Mouse (Mus musculus) right cerebral cortex, postnatal 25 days (tissue): ENCODE measurements around the gene Elavl2.
"Not testable (repeated sequence)": the region's sequence is repeated elsewhere in the genome, so short reads cannot be mapped to it uniquely, and the experiment has no call there.

Source experiments
- DNase-seq: peaks from one replicate; pipeline ENCODE4 v3.0.0; 2022

Elavl2 gene

DNA sequence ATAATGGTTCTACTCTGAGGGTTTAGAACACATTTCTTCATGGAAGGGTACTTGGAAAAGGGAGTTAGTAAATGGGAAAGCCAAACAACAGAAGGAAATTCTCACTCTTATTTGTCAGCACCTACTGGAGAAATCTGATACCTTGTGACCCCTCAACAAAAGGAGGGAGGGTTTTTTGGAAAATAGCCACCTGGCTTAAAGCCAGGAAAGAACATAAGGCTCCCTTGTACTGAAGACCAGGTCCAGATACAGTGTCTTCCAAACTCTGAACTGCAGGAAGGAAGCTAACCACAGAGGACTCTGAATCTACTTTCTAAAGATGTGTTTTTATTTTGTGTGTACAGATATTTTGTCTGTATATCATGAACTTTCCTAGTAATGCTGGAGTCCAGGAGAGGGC is 102.9 kb downstream of the Elavl2 start:
- no peak for DNase-seq

DNA sequence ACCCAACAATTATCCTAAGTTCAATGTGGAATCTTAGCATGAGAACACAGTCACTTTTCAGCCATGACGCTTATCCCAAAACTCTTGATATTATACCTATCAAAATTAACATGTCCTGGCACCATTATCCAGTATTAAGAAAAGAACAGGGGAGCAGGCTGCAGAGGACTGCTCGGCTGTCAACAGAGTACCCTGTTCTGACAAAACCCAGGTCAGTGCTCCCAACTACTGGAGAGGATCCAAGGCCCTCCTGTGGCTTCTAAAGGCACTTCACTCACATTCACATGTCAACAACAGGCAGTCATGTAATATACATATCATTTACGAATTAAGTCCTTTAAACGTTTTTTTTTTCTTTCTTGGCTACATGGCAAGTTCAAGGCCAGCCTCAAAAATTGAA is 105.3 kb downstream of the Elavl2 start:
- DNase-seq, result no peak

DNA sequence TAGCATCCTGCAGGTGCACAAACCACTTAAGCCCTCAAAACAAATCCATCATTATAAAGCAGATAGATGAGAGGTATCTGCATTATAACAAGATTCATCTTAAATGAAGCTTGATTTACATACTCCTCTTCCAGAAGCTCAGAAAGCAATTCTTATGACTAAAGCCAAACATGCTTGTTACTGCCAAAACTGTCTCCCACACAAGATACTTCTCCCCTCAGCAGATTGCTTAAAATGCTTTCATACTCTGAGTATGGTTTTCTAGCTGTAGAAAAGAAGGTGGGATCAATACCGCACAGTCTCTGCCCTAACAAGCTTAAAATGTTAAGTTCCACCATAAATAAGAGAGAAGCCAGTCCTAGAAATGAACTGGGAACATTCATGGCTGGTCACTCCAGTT is 109.1 kb downstream of the Elavl2 start:
- DNase-seq, result no peak

DNA sequence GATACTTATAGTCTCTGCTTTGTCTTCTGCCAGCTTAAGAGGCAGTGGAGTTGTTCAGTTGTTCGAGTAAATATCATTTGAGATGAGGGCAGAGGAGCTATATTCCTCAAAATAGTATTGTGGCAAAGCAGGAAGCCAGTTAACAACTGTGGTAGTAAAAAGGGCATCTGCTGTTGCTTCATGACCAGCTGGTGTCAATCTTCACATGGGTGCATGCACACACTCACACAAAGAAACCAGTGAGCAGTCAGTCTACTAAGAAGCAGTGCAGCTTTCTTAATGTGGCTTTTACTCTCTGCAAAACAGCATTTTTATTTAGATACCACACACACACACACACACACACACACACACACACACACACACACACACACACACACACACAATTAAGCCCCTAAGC is 110.2 kb downstream of the Elavl2 start:
- DNase-seq, result no peak

DNA sequence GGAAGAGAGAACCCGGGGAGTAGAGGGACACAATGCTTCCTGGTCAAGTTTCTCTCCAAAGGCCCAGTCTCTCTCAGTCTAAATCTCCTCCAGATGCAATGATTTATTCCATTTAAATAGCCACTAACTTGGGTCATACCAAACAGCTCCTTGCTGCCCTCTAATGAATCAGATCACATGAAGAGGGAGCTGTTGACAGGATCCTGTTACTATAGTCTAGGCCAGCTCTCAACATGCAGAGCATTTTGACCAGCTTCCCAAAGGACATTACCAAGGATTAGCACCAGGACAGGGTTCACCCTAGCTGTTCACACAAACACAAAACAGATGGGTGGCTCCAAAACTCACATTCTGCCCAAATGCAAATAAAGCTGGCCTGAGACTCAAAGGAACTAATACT is 111.4 kb downstream of the Elavl2 start:
- no peak for DNase-seq

DNA sequence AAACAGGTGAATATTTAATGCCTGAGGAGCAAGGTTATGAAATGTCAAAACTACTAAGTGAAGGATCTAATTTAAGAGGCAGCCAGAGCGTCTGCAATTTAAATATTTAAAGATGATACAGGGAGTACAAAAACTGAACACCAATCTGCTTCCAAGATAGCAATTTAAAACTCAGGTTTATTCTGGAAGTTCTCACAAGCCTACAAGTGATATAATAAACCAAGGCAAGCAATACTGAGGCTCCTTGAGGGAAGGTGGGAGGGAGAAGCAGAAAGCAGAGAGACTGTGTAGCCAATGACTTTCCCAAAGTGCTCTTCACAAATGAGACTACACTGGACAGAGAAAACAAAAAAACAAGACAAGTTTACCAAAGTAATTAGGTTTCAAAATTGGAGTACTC is 132.2 kb downstream of the Elavl2 start:
- DNase-seq, result no peak

DNA sequence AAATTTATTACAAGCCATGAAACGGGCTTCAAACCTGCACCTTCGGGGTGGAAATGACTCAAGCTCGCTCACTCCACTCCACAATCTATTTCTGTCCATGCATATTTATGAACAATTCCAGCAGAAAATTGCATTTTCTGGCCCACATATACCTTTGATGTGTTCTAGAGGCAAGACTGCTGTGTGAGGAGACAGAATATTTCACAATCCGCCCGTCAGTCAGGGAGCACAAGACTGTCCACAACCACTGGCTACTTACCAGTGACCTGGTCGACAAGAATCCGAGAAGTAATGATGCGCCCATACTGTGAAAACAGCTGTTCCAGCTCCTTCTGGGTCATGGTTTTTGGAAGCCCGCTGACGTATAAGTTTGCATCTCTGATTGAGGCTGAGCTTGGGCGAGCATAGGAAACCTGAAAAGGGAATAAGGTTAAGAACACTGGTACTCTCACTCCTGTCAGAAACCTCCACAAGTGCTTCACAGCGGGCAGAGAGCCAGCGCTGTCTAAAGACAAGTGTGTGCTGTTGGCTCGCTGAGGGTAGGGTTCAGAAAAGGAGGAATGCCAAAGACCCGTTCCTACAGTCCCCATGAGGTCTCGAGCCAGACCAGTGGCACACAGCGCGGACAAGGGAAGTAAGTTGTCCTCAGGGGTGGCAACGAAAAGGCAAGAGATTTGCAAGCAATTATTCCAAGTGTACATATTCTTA is 136.7 kb downstream of the Elavl2 start:
- no peak for DNase-seq

DNA sequence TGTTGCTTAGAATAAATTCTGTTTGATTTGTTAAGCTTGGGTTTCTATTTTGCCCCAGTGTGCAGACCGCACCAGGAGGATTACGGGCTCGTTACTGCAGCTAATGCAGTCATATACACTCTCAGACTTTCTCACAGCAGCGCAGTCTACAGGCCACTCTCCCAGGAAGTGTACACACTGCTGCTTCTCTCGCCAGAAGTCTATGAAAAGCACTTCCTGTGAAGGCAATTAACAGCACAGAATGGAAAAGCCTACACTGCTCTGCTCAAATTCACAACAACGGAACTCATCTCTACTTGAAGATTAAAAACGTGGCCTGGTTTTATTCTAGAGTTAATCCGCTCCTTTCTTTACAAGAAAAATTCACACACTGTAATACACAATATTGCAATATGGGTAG is 137.7 kb downstream of the Elavl2 start:
- DNase-seq, result no peak

DNA sequence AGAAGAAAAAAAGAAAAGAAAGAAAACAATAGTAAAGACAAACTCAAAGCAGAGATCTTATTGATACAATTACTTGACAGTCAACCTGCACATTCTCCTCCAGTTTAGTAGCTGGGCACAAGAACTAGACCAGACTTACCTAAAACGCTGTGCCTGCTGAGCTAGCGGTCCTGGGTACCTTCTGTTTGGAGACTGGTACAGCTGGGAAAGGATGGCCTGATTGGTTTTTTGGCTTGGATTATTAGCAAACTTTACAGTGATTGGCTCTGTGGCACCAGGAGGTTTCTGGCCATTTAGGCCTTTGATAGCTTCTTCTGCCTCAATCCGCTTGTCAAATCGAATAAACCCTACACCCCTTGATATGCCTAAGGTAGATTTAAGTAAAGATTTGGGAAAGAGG is 140.0 kb downstream of the Elavl2 start:
- DNase-seq, result no peak

DNA sequence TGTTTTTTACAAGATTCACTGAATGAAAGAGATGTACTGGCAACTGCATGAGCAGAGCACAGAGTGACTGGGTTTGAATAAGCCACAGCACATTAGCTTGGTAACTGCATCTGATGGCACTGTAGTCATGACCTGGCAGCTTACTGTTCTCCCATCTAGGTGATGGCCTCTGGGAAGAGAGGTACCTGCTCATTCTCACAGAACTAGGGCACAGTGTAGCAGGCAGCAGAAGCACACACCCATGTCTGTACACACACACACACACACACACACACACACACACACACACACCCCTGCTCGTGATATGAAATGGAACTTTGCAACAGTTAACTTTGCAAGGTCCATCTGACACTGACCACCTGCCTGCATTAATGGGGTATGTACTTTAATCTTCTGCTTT is 151.9 kb downstream of the Elavl2 start:
- DNase-seq, result no peak

DNA sequence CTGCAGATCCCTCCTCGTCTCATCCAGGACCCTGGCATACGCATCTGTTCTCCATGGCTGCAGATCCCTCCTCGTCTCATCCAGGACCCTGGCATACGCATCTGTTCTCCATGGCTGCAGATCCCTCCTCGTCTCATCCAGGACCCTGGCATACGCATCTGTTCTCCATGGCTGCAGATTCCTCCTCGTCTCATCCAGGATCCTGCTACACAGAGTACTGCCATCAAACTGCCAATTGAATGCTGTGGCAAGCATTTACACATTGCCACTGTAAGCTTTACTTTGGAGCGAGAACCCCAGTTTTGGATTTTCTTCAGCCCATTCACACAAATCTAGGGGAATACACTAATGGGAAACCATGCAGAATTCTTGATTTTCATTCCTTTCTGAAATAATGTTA is 155.4 kb downstream of the Elavl2 start:
- not testable (repeated sequence) for DNase-seq

DNA sequence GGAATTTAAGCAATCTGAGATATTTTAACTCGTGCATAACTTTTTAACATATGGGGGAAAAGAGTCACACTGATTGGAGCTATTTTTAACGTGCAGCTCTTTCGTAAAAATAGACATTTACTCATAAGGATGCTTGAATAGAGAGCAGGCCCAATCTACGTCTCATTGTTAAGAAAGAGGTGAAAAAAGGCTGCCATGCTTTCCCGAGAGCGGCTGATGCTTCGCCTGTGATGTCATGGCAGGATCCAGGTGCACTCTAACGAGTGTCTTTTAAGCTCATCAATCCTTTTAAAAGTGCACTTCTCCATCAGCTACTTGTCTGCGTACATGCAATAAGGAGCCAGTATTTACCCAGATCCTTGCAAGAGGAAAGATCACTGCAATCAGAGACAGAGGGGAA is 156.0 kb downstream of the Elavl2 start:
- DNase-seq, result no peak

DNA sequence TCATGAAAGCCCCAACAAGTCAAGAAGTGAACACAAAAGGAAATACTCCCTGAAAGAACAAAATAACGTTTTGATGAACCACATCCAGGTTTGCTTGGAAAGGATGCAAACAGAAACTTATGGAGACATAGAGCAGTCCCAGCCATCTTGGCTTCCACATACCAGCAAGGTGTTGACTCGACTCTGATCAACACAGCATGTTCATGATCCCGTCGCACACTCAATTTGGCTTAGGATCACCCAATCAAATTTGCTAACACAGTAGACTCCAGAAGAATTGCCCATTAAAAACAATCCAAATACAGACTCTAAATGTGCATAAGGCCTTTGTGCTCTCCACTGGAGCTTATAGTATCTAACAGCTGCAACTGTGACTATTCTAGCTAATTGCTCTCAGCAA is 156.7 kb downstream of the Elavl2 start:
- no peak for DNase-seq

DNA sequence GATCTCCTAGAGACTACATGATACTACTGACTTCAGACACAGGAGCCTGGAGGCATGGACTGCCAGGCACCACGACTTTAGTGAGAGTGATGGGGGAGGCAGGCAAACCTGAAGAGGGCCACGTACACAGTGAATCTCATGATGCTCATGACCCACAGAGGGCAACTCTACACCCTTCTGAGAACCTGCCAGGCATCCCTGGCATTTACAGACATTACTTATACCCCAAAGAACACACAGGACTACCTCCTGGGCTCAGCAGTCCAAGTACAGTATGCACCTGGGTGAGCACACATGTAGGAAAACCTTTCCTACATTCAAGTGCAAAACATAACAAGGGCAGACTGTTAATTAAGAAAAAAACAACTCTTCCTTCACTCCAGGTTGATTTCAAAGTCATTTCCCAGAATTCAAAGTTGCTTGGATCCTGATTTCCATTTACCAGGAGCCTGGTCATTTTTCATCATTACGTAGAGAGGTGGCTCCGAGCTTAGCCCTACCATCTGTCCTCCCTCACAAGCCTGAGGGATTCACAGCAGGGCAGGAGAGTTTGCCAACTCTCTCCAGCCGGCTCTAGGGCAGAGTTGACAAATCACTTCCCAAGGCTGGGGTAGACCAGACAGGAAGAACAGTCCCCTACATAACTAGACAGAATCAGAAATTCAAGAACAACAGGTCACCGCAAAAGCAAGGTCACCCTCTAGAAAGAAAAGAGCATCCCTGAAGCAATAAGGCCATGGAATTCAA is 161.7 kb downstream of the Elavl2 start:
- DNase-seq, result no peak

DNA sequence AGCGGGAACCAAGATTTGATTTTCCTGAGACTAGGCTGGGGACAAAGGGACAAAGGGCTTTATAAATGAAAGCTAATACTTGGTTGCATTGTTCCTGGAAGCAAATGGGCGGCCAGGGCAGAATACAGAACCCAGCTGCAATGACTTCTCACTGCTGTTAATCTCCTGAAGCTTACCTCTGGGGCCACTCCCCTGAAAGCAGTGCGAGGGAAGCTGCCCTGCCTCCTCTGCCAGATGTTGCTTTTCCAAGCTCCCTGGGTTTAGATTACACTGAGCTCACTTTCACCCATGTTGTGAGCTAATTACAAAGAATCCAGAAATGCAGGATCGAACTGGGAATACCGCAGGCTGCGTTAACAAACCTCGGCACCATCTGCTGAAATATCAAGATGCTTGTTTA is 163.6 kb downstream of the Elavl2 start:
- DNase-seq, result no peak

DNA sequence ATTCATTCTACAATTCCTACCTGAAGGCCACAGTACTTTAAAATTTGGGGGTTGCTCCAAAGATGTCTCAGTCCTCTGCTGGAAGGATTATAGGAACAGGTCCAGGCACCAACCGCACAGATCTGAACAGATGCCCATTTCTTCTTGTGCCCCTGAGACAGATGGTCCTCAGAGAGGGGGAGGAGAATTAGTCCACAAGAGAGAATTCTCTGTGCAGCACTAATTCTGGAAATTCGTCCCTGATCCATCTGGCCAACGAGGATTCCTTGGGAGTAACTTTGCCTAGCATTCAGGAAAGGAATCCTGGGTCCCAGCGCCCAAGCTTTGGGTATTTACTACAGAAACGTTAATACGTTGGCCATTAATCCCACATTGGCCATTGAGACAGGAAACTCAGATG is 165.6 kb downstream of the Elavl2 start:
- no peak for DNase-seq

DNA sequence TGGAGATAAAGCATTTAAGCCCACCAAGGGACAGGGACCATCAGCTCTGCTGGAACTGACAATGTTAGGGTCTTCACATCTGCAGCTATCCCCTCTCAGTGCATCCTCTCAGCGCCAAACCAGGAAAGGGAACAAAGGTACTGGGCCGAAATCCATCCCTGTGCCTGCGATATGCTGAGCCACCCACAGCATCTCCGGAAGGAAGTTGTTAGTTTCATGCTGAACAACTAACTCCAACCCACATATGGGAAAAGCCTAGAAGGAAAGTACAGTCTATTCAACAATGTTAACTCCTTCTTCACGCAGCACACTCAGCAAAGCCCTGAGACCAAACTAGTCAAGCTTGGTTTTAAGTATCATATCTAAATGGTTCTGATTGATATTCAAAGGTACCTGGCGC is 167.0 kb downstream of the Elavl2 start:
- no peak for DNase-seq

DNA sequence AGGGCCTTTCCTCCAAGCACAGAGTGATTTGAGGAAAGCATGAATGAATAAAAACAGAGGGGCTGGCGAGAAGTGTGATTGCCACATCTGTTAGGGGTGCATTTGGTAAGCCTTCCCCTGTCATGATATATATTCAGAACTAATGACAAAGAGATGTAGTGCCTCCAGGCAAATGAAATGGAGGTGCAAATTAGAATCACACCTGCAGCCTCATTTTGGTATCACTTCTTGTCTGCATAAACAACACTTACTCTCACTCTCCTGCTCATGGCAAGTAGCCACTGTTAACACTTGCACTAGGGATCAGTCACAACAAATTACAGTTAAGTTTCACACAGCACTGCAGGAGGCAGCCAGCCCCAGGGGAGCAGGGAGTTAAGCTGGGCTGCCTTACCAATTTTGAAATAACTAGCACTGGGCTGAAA is 170.1 kb downstream of the Elavl2 start:
- DNase-seq, result no peak

DNA sequence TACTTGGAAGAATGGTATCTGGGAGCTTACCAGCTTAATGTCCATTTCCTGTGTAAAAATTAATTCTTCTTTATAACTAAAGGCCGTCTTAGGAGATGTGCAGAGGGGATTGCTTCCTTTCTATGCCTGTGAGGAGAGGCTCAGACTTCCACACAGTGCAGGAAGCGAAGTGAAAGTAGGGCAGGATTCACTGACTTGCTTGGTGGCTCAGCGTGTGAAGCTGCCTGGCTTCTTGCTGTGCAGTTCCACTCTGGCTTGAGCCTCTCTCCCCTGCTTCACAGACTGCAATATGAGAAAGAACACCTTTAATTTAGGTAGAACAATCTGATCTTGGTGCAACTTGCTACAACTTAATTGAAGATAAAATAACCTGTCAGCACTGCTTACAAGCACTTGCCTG is 172.2 kb downstream of the Elavl2 start:
- no peak for DNase-seq

DNA sequence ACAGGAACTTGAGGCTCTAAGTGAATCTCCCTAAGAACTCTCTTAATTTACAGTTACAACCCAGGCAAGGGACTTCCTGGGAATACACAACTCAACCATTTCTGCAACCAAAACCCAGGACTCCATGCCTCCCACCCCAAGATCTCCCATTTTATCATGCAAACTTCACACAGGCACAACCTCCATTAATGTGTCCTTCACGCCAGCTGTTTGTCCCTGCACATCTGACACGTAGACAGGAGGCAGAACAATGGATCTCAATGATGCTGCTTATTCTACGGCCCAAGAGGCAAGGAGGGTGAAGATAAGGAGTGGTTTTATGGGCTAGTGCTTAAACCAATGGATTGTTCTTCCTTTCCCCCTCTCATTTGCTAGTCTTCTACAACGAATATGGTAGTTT is 176.8 kb downstream of the Elavl2 start:
- DNase-seq, result no peak

DNA sequence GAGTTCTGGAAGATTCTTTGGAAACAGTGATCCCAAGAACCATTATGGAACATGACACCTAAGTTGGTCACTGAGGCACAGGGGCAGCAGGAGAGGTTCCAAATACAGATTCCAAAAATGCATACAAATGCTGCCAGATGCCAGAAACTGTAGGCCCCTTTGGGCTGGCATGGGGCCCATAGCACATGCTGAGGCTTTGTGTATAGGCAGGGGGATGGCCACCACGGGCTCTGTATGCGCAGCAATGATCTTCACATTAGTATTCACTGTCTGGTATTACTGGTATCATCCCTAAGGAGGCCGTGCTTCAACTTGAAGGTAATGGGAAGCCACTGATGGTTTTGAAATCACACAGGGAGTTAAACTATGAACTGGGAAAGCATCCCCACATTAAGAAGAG is 181.3 kb downstream of the Elavl2 start:
- no peak for DNase-seq

DNA sequence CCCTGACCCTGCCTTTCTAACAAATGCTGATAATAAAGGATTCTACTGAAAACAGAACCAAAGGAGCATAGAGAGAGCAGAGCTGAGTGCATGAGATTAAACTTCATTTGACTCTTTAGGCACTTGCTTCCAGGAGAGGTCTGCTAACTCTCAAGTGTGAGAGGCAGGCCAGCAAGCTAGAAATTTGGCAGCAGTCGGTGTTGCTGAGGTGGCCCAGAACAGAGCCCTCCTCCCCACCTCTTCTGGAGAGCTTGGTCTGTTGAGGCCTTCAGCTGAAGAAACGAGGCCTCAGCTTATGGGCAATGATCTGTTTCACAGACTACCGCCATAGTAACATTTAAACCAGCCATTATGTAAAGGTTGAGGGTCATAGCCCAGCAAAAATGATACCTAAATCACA is 186.7 kb downstream of the Elavl2 start:
- no peak for DNase-seq

DNA sequence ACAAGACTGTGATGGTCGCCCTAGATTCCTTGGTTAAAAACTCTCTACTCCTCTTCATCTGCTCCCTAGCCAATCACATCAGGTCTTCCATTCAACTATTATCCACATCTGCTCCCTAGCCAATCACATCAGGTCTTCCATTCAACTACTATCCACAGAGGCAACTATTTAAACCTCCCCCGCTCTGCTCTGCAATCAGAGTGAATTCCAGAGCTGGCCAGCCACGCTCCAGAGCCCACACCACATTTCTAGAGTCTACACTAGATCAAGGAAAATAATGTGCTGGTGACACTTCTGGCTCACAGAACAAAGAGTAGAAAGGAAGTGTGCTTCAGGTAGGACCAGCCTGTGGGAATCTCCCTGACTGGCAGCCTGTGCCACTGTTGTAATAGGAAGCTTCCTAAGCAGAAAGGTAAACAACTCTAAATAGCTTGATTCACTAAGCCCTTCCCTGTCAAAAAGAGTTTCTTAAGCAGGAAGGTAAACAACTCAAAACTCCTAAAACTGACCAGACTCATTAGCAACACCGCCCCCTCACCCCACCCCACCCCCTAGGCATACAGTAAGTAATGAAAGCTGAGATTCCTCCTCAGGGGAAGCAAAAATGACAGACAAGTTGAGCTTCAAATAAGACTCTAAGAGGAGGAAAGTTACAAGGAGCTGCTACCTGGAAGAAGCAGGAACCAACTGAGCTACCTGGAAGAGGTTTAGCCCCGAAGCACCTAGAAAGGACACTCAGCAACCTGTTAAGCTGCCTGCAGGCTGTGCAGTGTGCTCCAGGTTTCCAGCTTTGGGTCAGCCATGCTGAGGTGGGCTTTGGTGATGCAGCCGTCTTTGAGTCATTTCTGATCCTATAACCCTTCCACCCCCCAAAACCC is 191.9 kb downstream of the Elavl2 start:
- no peak for DNase-seq
